Mouse (Mus musculus) heart, adult 2 months (tissue): ENCODE data around the gene Napepld.

Experiments
- CTCF ChIP-seq: fragments of 200-600 bp; IDR thresholded peaks from 2 replicates; pipeline ENCODE4 v1.8.1; 2022; ENCODE audit warnings: antibody characterized with exemption, mild to moderate bottlenecking, moderate library complexity
- EP300 ChIP-seq: fragments of 200-500 bp; IDR thresholded peaks from 2 replicates; pipeline ENCODE4 v1.6.1; 2011; ENCODE audit warnings: low read depth, low read length, control low read depth; ENCODE audit not compliant: insufficient read depth
- POLR2A ChIP-seq: fragments of 200-500 bp; IDR thresholded peaks from 2 replicates; pipeline ENCODE4 v1.6.1; 2011; ENCODE audit warnings: mild to moderate bottlenecking, low read depth, low read length, control low read depth; ENCODE audit not compliant: insufficient read depth

DNA sequence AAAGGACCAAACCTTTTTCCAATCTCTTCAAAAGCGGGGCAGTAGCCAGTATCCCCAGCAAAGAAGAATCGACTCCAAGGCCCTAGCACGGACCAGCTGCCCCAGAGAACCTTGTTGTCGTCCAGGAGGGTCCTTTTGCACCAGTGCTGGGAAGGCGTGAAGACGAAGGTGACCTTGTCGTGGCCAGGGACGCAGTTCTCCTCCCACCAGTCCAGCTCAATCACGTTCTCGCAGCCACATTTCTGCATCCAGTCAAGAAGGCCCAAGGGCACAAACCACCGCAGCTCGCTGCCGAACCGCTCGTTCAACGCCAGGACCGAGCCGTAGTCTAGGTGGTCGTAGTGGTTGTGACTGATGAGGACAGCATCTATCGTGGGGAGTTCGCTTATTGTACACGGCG is 25.7 kb downstream of the Napepld start:
- TF ChIP-seq CTCF (no peak), POLR2A (no peak), EP300 (no peak)
